Mouse (Mus musculus): Measurements from ENCODE around the gene Sirt1. TPM values are rescaled to one million over a fixed set of nuclear protein-coding genes. Genes with fewer than 3 reads are reported as not detected.

Gene Sirt1
- total and polyA plus RNA-seq, 3 experiments, result 9.1 to 19.8 TPM; not detected in 1

- TF ChIP-seq HCFC1 (IDR thresholded peaks at IDR 0.05; ENCODE audit: low read depth, low read length), result peak; percentile 59
- no peak; the same call in 1 of the 2 replicates for TF ChIP-seq MAZ (IDR thresholded peaks at IDR 0.05; ENCODE audit: low read depth, low read length)
- TF ChIP-seq ZC3H11A (IDR thresholded peaks at IDR 0.05; ENCODE audit: low read depth, low read length), result no peak
- 0 out of 2 replicates have a peak, but pooled peaks have one; percentile 50 for TF ChIP-seq UBTF (IDR thresholded peaks at IDR 0.05; ENCODE audit: borderline replicate concordance, insufficient read depth, low read depth, low read length)
- peak; percentile 96 for TF ChIP-seq USF1 (IDR thresholded peaks at IDR 0.05; ENCODE audit: low read depth, low read length)
- 0 out of 2 replicates have a peak, but pooled peaks have one; percentile 6 for TF ChIP-seq ETS1 (IDR thresholded peaks at IDR 0.05; ENCODE audit: low read depth, low read length)
- no peak for TF ChIP-seq ZNF384 (IDR thresholded peaks at IDR 0.05; ENCODE audit: low read depth, low read length)
- TF ChIP-seq SIN3A (IDR thresholded peaks at IDR 0.05; ENCODE audit: low read length), result no peak; the same call in none of the 2 replicates
- TF ChIP-seq CHD1 (IDR thresholded peaks at IDR 0.05; ENCODE audit: low read depth, low read length), result no peak
- TF ChIP-seq POLR2AphosphoS5 (IDR thresholded peaks at IDR 0.05; ENCODE audit: borderline replicate concordance, low read depth, low read length), result no peak
- 0 out of 2 replicates have a peak, but pooled peaks have one; percentile 37 for TF ChIP-seq TBP (IDR thresholded peaks at IDR 0.05; ENCODE audit: low read depth, low read length)
- no peak for TF ChIP-seq ZKSCAN1 (IDR thresholded peaks at IDR 0.05; ENCODE audit: low read depth, low read length)
- TF ChIP-seq E2F4 (IDR thresholded peaks at IDR 0.05; ENCODE audit: borderline replicate concordance, low read depth, low read length), result no peak; the same call in 1 of the 2 replicates
- no peak for TF ChIP-seq MAFK (IDR thresholded peaks at IDR 0.05; ENCODE audit: borderline replicate concordance, low read depth, low read length)
These were observed 48.3 kb upstream of the Sirt1 start, which contains the start of gene Ctnna3 (continued) for GRCm38 (mm10) chr10:63429785-63430305.

- Histone ChIP-seq H3K4me3 (ENCODE audit: control insufficient read depth in 1 of 2, insufficient read depth in 1 of 2, low read depth in 2 of 2, low read length in 2 of 2) (peak overlapping the region; percentile 46 to 73), H3K4me1 (ENCODE audit: control insufficient read depth in 1 of 2, insufficient read depth in 2 of 2, low read length in 2 of 2) (peaks cover 17 to 28% of the 10 kb centered on the region in 2 experiments), H3K9ac (ENCODE audit: control insufficient read depth, low read depth, low read length, poor library complexity, severe bottlenecking) (peak overlapping the region; percentile 88), H3K9me3 (replicated peaks; ENCODE audit: insufficient read depth, low read length) (no peaks in the 10 kb centered on the region), H3K27ac (ENCODE audit: control insufficient read depth, low read depth, low read length) (peak overlapping the region; percentile 76), H3K27me3 (ENCODE audit: control insufficient read depth in 1 of 2, insufficient read depth in 2 of 2, low read length in 2 of 2) (no peaks in the 10 kb centered on the region), H3K36me3 (ENCODE audit: control insufficient read depth in 1 of 2, insufficient read depth in 2 of 2, low read length in 2 of 2) (peaks cover 0 to 30% of the 10 kb centered on the region in 2 experiments; a peak in 2 of 4 replicates), H3K79me2 (ENCODE audit: control insufficient read depth, insufficient read depth, low read length, poor library complexity) (no peaks in the 10 kb centered on the region; the same call in 1 of the 2 replicates)
- peak; percentile 95 for DNase-seq (ENCODE audit: low read depth, low spot score)
- TF ChIP-seq TBP (IDR thresholded peaks at IDR 0.05; ENCODE audit: low read depth, low read length) (peak; percentile 100), MYB (IDR thresholded peaks at IDR 0.05; ENCODE audit: low read depth, low read length) (no peak), MXI1 (IDR thresholded peaks at IDR 0.05; ENCODE audit: low read depth, low read length) (no peak), RAD21 (IDR thresholded peaks at IDR 0.05; ENCODE audit: low read depth, low read length) (no peak), MAZ (IDR thresholded peaks at IDR 0.05; ENCODE audit: low read depth, low read length) (no peak), ZNF384 (IDR thresholded peaks at IDR 0.05; ENCODE audit: low read depth, low read length) (peak; percentile 95), CHD1 (IDR thresholded peaks at IDR 0.05; ENCODE audit: low read depth, low read length) (no peak), ELF1 (IDR thresholded peaks at IDR 0.05; ENCODE audit: low read depth, low read length) (peak; percentile 85), RCOR1 (IDR thresholded peaks at IDR 0.05; ENCODE audit: low read depth, low read length) (no peak), EP300 (IDR thresholded peaks at IDR 0.05; ENCODE audit: low read depth in 1 of 2, low read length in 2 of 2) (no peak), JUND (IDR thresholded peaks at IDR 0.05; ENCODE audit: low read depth, low read length) (no peak), CTCF (IDR thresholded peaks at IDR 0.05 in 2 of 3, conservative IDR thresholded peaks at IDR 0.05 in 1 of 3; ENCODE audit: control insufficient read depth in 1 of 3, insufficient read depth in 1 of 3, low read depth in 2 of 3, low read length in 3 of 3, poor library complexity in 1 of 3, severe bottlenecking in 1 of 3) (peak in 1 of 3 experiments; percentile 19; a peak in 2 of 6 replicates), HCFC1 (IDR thresholded peaks at IDR 0.05; ENCODE audit: low read depth, low read length) (0 out of 2 replicates have a peak, but pooled peaks have one; percentile 41), GATA1 (IDR thresholded peaks at IDR 0.05; ENCODE audit: low read depth, low read length) (no peak; the same call in 1 of the 2 replicates), ZMIZ1 (IDR thresholded peaks at IDR 0.05; ENCODE audit: low read depth, low read length) (no peak), POLR2AphosphoS5 (IDR thresholded peaks at IDR 0.05; ENCODE audit: borderline replicate concordance, low read depth, low read length) (no peak), ZC3H11A (IDR thresholded peaks at IDR 0.05; ENCODE audit: low read depth, low read length) (no peak), MYC (IDR thresholded peaks at IDR 0.05; ENCODE audit: low read depth, low read length) (no peak), MAFK (IDR thresholded peaks at IDR 0.05; ENCODE audit: borderline replicate concordance, low read depth, low read length) (peak; percentile 99), TCF12 (IDR thresholded peaks at IDR 0.05; ENCODE audit: low read depth, low read length) (0 out of 2 replicates have a peak, but pooled peaks have one; percentile 22), MEF2A (IDR thresholded peaks at IDR 0.05; ENCODE audit: extremely low read depth, insufficient replicate concordance, low read depth, low read length, poor library complexity, severe bottlenecking) (no peak), ZKSCAN1 (IDR thresholded peaks at IDR 0.05; ENCODE audit: low read depth, low read length) (no peak), SIN3A (IDR thresholded peaks at IDR 0.05; ENCODE audit: low read length) (no peak), BHLHE40 (IDR thresholded peaks at IDR 0.05; ENCODE audit: borderline replicate concordance, low read depth, low read length) (no peak), KAT2A (conservative IDR thresholded peaks at IDR 0.05; ENCODE audit: low read depth, low read length) (peak; percentile 61; the same call in 1 of the 2 replicates), E2F4 (IDR thresholded peaks at IDR 0.05; ENCODE audit: borderline replicate concordance, low read depth, low read length) (no peak), TAL1 (IDR thresholded peaks at IDR 0.05; ENCODE audit: low read length) (no peak; the same call in 1 of the 2 replicates)
These were observed 47.9 kb upstream of the Sirt1 start for GRCm38 (mm10) chr10:63429380-63429779.
